Mouse (Mus musculus) megakaryocyte, embryonic 14.5 days (primary cell): ENCODE measurements around the gene Tmem125.

Experiments used
- FLI1 ChIP-seq: IDR thresholded peaks from 2 replicates; pipeline ENCODE4 v1.6.1; 2012; ENCODE audit warnings: low read length, inconsistent platforms, mixed read lengths
- GATA1 ChIP-seq: IDR thresholded peaks from 3 replicates; pipeline ENCODE4 v1.6.1; 2012; ENCODE audit warnings: mixed read lengths, low read length, inconsistent platforms, borderline replicate concordance

DNA sequence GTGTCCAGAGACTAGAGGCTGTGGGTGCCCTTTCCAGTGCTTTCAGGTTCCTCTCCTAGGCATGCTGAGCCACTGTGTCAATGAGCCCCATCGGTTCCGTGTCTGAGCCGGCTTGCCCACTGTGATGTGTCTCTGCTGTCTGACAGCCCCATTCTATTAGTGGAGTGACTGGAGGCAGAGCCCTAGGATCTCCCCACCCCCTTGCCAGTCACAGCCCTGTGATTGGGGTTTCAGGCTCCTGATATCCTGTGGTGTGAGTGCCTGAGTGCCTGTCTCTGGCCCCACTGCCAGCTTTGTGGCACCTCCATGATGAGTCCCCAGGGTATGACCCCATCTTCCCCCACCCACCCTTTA, 21.1 kb upstream of the Tmem125 start:
- TF ChIP-seq GATA1, result no peak
- TF ChIP-seq FLI1, result no peak
